Mouse (Mus musculus) splenic B cell, adult 2 months (primary cell): ENCODE measurements at regions not wholly inside any gene's neighbourhood (a gene's known extent, or its start where the extent isn't known, plus 50 kb on each side); places are given as distances from the start of the nearest gene placed in this dataset.

Experiments
- DNase-seq: peaks from one replicate; pipeline ENCODE4 v3.0.0-alpha.2; 2011; ENCODE audit warnings: low read depth, low spot score
- H3K27me3 ChIP-seq: 2 replicates; pipeline ENCODE4 v1.6.1; 2012; ENCODE audit warnings: mild to moderate bottlenecking, low read length, moderate library complexity, mixed read lengths; ENCODE audit not compliant: control insufficient read depth, poor library complexity, insufficient read depth, severe bottlenecking
- H3K36me3 ChIP-seq: 2 replicates; pipeline ENCODE4 v1.6.1; 2012; ENCODE audit warnings: mild to moderate bottlenecking, low read length, moderate library complexity, mixed read lengths; ENCODE audit not compliant: control insufficient read depth, poor library complexity, insufficient read depth, severe bottlenecking

GRCm38 (mm10) chr14:25185556-25185958 is 273.4 kb upstream of the Zmiz1 start:
- H3K36me3 ChIP-seq, result no peaks in the 10 kb centered on the region
- no peak for DNase-seq
- no peaks in the 10 kb centered on the region for H3K27me3 ChIP-seq

GRCm38 (mm10) chr14:25185959-25186771 is 272.8 kb upstream of the Zmiz1 start:
- Histone ChIP-seq H3K27me3 (no peaks in the 10 kb centered on the region), H3K36me3 (no peaks in the 10 kb centered on the region)
- no peak for DNase-seq

- Histone ChIP-seq H3K36me3 (no peaks in the 10 kb centered on the region), H3K27me3 (no peaks in the 10 kb centered on the region)
- DNase-seq, result no peak
These were observed 271.3 kb upstream of the Zmiz1 start for GRCm38 (mm10) chr14:25187715-25188114.

GRCm38 (mm10) chr14:25189256-25189655 is 269.7 kb upstream of the Zmiz1 start:
- H3K27me3 ChIP-seq, result no peaks in the 10 kb centered on the region
- DNase-seq, result no peak

GRCm38 (mm10) chr14:25190680-25191270 is 268.2 kb upstream of the Zmiz1 start:
- no peak for DNase-seq
- Histone ChIP-seq H3K36me3 (no peaks in the 10 kb centered on the region), H3K27me3 (no peaks in the 10 kb centered on the region)

More at GRCm38 (mm10) chr14:25189256-25189655, 269.7 kb upstream of the Zmiz1 start:
- no peaks in the 10 kb centered on the region for H3K36me3 ChIP-seq

- Histone ChIP-seq H3K27me3 (no peaks in the 10 kb centered on the region), H3K36me3 (no peaks in the 10 kb centered on the region)
- no peak for DNase-seq
These were observed 262.2 kb upstream of the Zmiz1 start for GRCm38 (mm10) chr14:25196820-25197219.

GRCm38 (mm10) chr14:25199900-25200299 is 259.1 kb upstream of the Zmiz1 start:
- no peak for DNase-seq
- H3K27me3 ChIP-seq, result no peaks in the 10 kb centered on the region

GRCm38 (mm10) chr14:25200656-25201179 is 258.3 kb upstream of the Zmiz1 start:
- Histone ChIP-seq H3K27me3 (no peaks in the 10 kb centered on the region), H3K36me3 (no peaks in the 10 kb centered on the region)
- DNase-seq, result no peak

More at GRCm38 (mm10) chr14:25199900-25200299, 259.1 kb upstream of the Zmiz1 start:
- no peaks in the 10 kb centered on the region for H3K36me3 ChIP-seq

GRCm38 (mm10) chr14:25202312-25202711 is 256.7 kb upstream of the Zmiz1 start:
- Histone ChIP-seq H3K36me3 (no peaks in the 10 kb centered on the region), H3K27me3 (no peaks in the 10 kb centered on the region)
- DNase-seq, result no peak

- H3K27me3 ChIP-seq, result no peaks in the 10 kb centered on the region
- DNase-seq, result no peak
These were observed 254.9 kb upstream of the Zmiz1 start for GRCm38 (mm10) chr14:25204091-25204490.

GRCm38 (mm10) chr14:25206855-25207254 is 252.1 kb upstream of the Zmiz1 start:
- H3K27me3 ChIP-seq, result no peaks in the 10 kb centered on the region
- DNase-seq, result no peak
- H3K36me3 ChIP-seq, result no peaks in the 10 kb centered on the region

More at GRCm38 (mm10) chr14:25204091-25204490, 254.9 kb upstream of the Zmiz1 start:
- no peaks in the 10 kb centered on the region for H3K36me3 ChIP-seq

GRCm38 (mm10) chr14:25207422-25207821 is 251.6 kb upstream of the Zmiz1 start:
- Histone ChIP-seq H3K36me3 (no peaks in the 10 kb centered on the region), H3K27me3 (no peaks in the 10 kb centered on the region)
- DNase-seq, result no peak

- H3K36me3 ChIP-seq, result no peaks in the 10 kb centered on the region
- H3K27me3 ChIP-seq, result no peaks in the 10 kb centered on the region
- DNase-seq, result no peak
These were observed 250.5 kb upstream of the Zmiz1 start for GRCm38 (mm10) chr14:25208221-25209056.

GRCm38 (mm10) chr14:25213056-25213455 is 245.9 kb upstream of the Zmiz1 start:
- Histone ChIP-seq H3K27me3 (no peaks in the 10 kb centered on the region), H3K36me3 (no peaks in the 10 kb centered on the region)
- no peak for DNase-seq
